Mouse (Mus musculus) heart, adult 18-20 months (tissue): ENCODE results near the gene Invs. TPM values are rescaled to one million over a fixed set of nuclear protein-coding genes. Genes with fewer than 3 reads are reported as not detected.
"Not testable (repeated sequence)": the region's sequence is repeated elsewhere in the genome, so short reads cannot be mapped to it uniquely, and the experiment has no call there.

Experiments
- DNase-seq, 2 experiments: peaks; one replicate each; pipeline ENCODE4 v3.0.0; 2021 to 2022; ENCODE audit warnings: mixed read lengths in 1 of 2
- total RNA-seq, 2 experiments: library from RNA; stranded (reverse); gene quantifications; 2 replicates each; pipeline ENCODE4 v1.2.3; 2021

Invs gene
- total RNA-seq, 2 experiments from 2014 or later = 2.2 to 3.3 TPM

- DNase-seq = no peak
Observed at GRCm38 (mm10) chr4:48328042-48328441, 48.5 kb downstream of the Invs start.

- peak; percentile 6 to 10 for DNase-seq
Observed at GRCm38 (mm10) chr4:48332453-48333051, 53.0 kb downstream of the Invs start.

- DNase-seq = no peak
Observed at GRCm38 (mm10) chr4:48334927-48335763, 55.6 kb downstream of the Invs start.

GRCm38 (mm10) chr4:48342705-48343104, 63.1 kb downstream of the Invs start:
- DNase-seq = no peak

GRCm38 (mm10) chr4:48362367-48362766, 82.8 kb downstream of the Invs start:
- DNase-seq = no peak

GRCm38 (mm10) chr4:48371037-48371436, 91.5 kb downstream of the Invs start:
- no peak for DNase-seq

- peak; percentile 58 to 84 for DNase-seq
Observed at GRCm38 (mm10) chr4:48380940-48381339, 101.4 kb downstream of the Invs start.

- no peak for DNase-seq
Observed at GRCm38 (mm10) chr4:48382506-48382905, 102.9 kb downstream of the Invs start.

- no peak for DNase-seq
Observed at GRCm38 (mm10) chr4:48396949-48397348, 117.4 kb downstream of the Invs start.

GRCm38 (mm10) chr4:48403066-48403640, 123.6 kb downstream of the Invs start:
- DNase-seq = peak; percentile 30 to 37

- DNase-seq = not testable (repeated sequence)
Observed at GRCm38 (mm10) chr4:48405724-48406491, 126.3 kb downstream of the Invs start.

GRCm38 (mm10) chr4:48407350-48408039, 127.9 kb downstream of the Invs start:
- peak; percentile 28 to 81 for DNase-seq

- no peak for DNase-seq
Observed at GRCm38 (mm10) chr4:48413473-48413872, 133.9 kb downstream of the Invs start.

- DNase-seq = peak; percentile 64 to 65
Observed at GRCm38 (mm10) chr4:48415838-48416335, 136.3 kb downstream of the Invs start.

- no peak for DNase-seq
Observed at GRCm38 (mm10) chr4:48418831-48419468, 139.4 kb downstream of the Invs start.

- DNase-seq = no peak
Observed at GRCm38 (mm10) chr4:48422633-48423032, 143.1 kb downstream of the Invs start.

GRCm38 (mm10) chr4:48423738-48424137, 144.2 kb downstream of the Invs start:
- no peak for DNase-seq

GRCm38 (mm10) chr4:48427413-48427812, 147.9 kb downstream of the Invs start:
- DNase-seq = no peak

GRCm38 (mm10) chr4:48428054-48428453, 148.5 kb downstream of the Invs start:
- no peak for DNase-seq

- DNase-seq = no peak
Observed at GRCm38 (mm10) chr4:48454106-48454773, 174.7 kb downstream of the Invs start.

- no peak for DNase-seq
Observed at GRCm38 (mm10) chr4:48458436-48458835, 178.9 kb downstream of the Invs start.
